Mouse (Mus musculus) mature B cell (primary cell): ENCODE data around the gene Cd177.
"Not testable (repeated sequence)": the region's sequence is repeated elsewhere in the genome, so short reads cannot be mapped to it uniquely, and the experiment has no call there.

ENCODE experiments used
- in situ Hi-C: fragments of 300-500 bp; cut with MboI; formaldehyde crosslinking; loops from 2 replicates; pipeline ENCODE4 v1.14.3; 2019

Cd177 gene

GRCm38 (mm10) chr7:24760211-24760610 is at the start of gene Cd177:
Gene Cd177, minus strand, starts transcription at chr7:24760311.
- in situ Hi-C loops: no loop called here

GRCm38 (mm10) chr7:24809041-24809440 is 48.9 kb upstream of the Cd177 start:
- in situ Hi-C loops: no loop called here

- in situ Hi-C loops: no loop called here
These were observed 44.7 kb upstream of the Cd177 start for GRCm38 (mm10) chr7:24804826-24805225.

GRCm38 (mm10) chr7:24802149-24802767 is 42.1 kb upstream of the Cd177 start:
- in situ Hi-C loops: no loop called here

GRCm38 (mm10) chr7:24797918-24798317 is 37.8 kb upstream of the Cd177 start:
- in situ Hi-C loops: no loop called here

GRCm38 (mm10) chr7:24776918-24777317 is 16.8 kb upstream of the Cd177 start, which contains the start of gene Ceacam10:
Gene Ceacam10, plus strand, starts transcription at chr7:24777206.
- in situ Hi-C loops: not testable (repeated sequence)

- in situ Hi-C loops: no loop called here
These were observed 16.0 kb upstream of the Cd177 start for GRCm38 (mm10) chr7:24776145-24776544.

- in situ Hi-C loops: no loop called here
These were observed 13.9 kb upstream of the Cd177 start for GRCm38 (mm10) chr7:24773942-24774535.

GRCm38 (mm10) chr7:24771361-24771760 is 11.2 kb upstream of the Cd177 start:
- in situ Hi-C loops: no loop called here

- in situ Hi-C loops: no loop called here
These were observed 2.5 kb upstream of the Cd177 start for GRCm38 (mm10) chr7:24762574-24762973.

GRCm38 (mm10) chr7:24761161-24761560 is 1.1 kb upstream of the Cd177 start:
- in situ Hi-C loops: no loop called here

- in situ Hi-C loops: no loop called here
These were observed 1.6 kb downstream of the Cd177 start for GRCm38 (mm10) chr7:24758520-24758919.

- in situ Hi-C loops: no loop called here
These were observed 6.6 kb downstream of the Cd177 start for GRCm38 (mm10) chr7:24753476-24753875.

- in situ Hi-C loops: no loop called here
These were observed 8.5 kb downstream of the Cd177 start for GRCm38 (mm10) chr7:24751610-24752009.

- in situ Hi-C loops: no loop called here
These were observed 9.4 kb downstream of the Cd177 start for GRCm38 (mm10) chr7:24750695-24751094.

- in situ Hi-C loops: no loop called here
These were observed 24.0 kb downstream of the Cd177 start for GRCm38 (mm10) chr7:24735970-24736670.

GRCm38 (mm10) chr7:24726808-24727207 is 33.3 kb downstream of the Cd177 start, which contains the start of gene Gm4763:
Gene Gm4763, minus strand, starts transcription at chr7:24726908.
- in situ Hi-C loops: not testable (repeated sequence)

- in situ Hi-C loops: no loop called here
These were observed 45.1 kb downstream of the Cd177 start for GRCm38 (mm10) chr7:24715039-24715438.

- in situ Hi-C loops: no loop called here
These were observed 51.2 kb downstream of the Cd177 start, which contains the start of gene BC049730 for GRCm38 (mm10) chr7:24708832-24709292. Gene BC049730, plus strand, starts transcription at chr7:24709242.

- in situ Hi-C loops: not testable (repeated sequence)
These were observed 57.3 kb downstream of the Cd177 start for GRCm38 (mm10) chr7:24702841-24703240.

- in situ Hi-C loops: not testable (repeated sequence)
These were observed 62.2 kb downstream of the Cd177 start for GRCm38 (mm10) chr7:24697891-24698290.
